Mouse (Mus musculus): ENCODE data around the gene Rora. TPM values are rescaled to one million over a fixed set of nuclear protein-coding genes. Genes with fewer than 3 reads are reported as not detected.

Gene Rora
- polyA plus RNA-seq, 1 experiment from 2014 or later = 12.3 TPM

GRCm38 (mm10) chr9:68654039-68654332, 400 bp downstream of the Rora start:
- H3K4me2 ChIP-seq (ENCODE audit: low read depth, low read length) = peak overlapping the region; percentile 90
- ATAC-seq (ENCODE audit: low read depth) (peak; percentile 31; the same call in 1 of the 2 replicates), DNase-seq (ENCODE audit: low spot score) (peak; percentile 27)
- H3K27me3 ChIP-seq (replicated peaks; ENCODE audit: control insufficient read depth, insufficient read depth, low read length) = no peaks in the 10 kb centered on the region
- no peaks in the 10 kb centered on the region for H3K9me3 ChIP-seq (ENCODE audit: control insufficient read depth, low read length)
- 0 out of 2 replicates have a peak, but pooled peaks cover 6% of the 10 kb centered on the region for H3K4me1 ChIP-seq (ENCODE audit: control insufficient read depth, insufficient read depth, low read length)
- peak overlapping the region; percentile 86 for H3K9ac ChIP-seq (ENCODE audit: low read depth, low read length)
- H3K4me3 ChIP-seq (ENCODE audit: low read depth, low read length) = peak overlapping the region; percentile 86
- 0% methylated on average over 7 of the region's 28 CpGs for WGBS
- H3K27ac ChIP-seq (replicated peaks; ENCODE audit: low read depth, low read length) = peak overlapping the region; percentile 95
- H3K36me3 ChIP-seq (ENCODE audit: control insufficient read depth, insufficient read depth, low read length) = no peaks in the 10 kb centered on the region

GRCm38 (mm10) chr9:68654333-68655017, 889 bp downstream of the Rora start:
- no peaks in the 10 kb centered on the region for H3K9me3 ChIP-seq (ENCODE audit: control insufficient read depth, low read length)
- peak; percentile 17; the same call in 1 of the 2 replicates for ATAC-seq (ENCODE audit: low read depth)
- peak overlapping the region; percentile 53; the same call in 1 of the 2 replicates for H3K27ac ChIP-seq (replicated peaks; ENCODE audit: low read depth, low read length)
- under 1% methylated on average over 40 of the region's 43 CpGs for WGBS
- peak overlapping the region; percentile 86 for H3K9ac ChIP-seq (ENCODE audit: low read depth, low read length)
- no peaks in the 10 kb centered on the region for H3K27me3 ChIP-seq (replicated peaks; ENCODE audit: control insufficient read depth, insufficient read depth, low read length)
- peak overlapping the region; percentile 90 for H3K4me2 ChIP-seq (ENCODE audit: low read depth, low read length)
- H3K4me1 ChIP-seq (ENCODE audit: control insufficient read depth, insufficient read depth, low read length) = 0 out of 2 replicates have a peak, but pooled peaks cover 6% of the 10 kb centered on the region
- DNase-seq (ENCODE audit: low spot score) = peak; percentile 41
- peak overlapping the region; percentile 86 for H3K4me3 ChIP-seq (ENCODE audit: low read depth, low read length)
- H3K36me3 ChIP-seq (ENCODE audit: control insufficient read depth, insufficient read depth, low read length) = no peaks in the 10 kb centered on the region

GRCm38 (mm10) chr9:68655018-68656005, 1.7 kb downstream of the Rora start:
- Histone ChIP-seq H3K27me3 (replicated peaks; ENCODE audit: control insufficient read depth, insufficient read depth, low read length) (no peaks in the 10 kb centered on the region), H3K9me3 (ENCODE audit: control insufficient read depth, low read length) (no peaks in the 10 kb centered on the region), H3K4me3 (ENCODE audit: low read depth, low read length) (peak overlapping the region; percentile 86), H3K9ac (ENCODE audit: low read depth, low read length) (peak overlapping the region; percentile 86), H3K27ac (replicated peaks; ENCODE audit: low read depth, low read length) (peak overlapping the region; percentile 53; the same call in 1 of the 2 replicates), H3K4me1 (ENCODE audit: control insufficient read depth, insufficient read depth, low read length) (0 out of 2 replicates have a peak, but pooled peaks cover 6% of the 10 kb centered on the region), H3K4me2 (ENCODE audit: low read depth, low read length) (peak overlapping the region; percentile 90), H3K36me3 (ENCODE audit: control insufficient read depth, insufficient read depth, low read length) (no peaks in the 10 kb centered on the region)
- WGBS = 3% methylated on average over 31 of the region's 31 CpGs
- DNase-seq (ENCODE audit: low spot score) (peak; percentile 77), ATAC-seq (ENCODE audit: low read depth) (peak; percentile 64)

GRCm38 (mm10) chr9:68656076-68656795, 2.6 kb downstream of the Rora start:
- Histone ChIP-seq H3K36me3 (ENCODE audit: control insufficient read depth, insufficient read depth, low read length) (no peaks in the 10 kb centered on the region), H3K4me3 (ENCODE audit: low read depth, low read length) (peak overlapping the region; percentile 86), H3K27ac (replicated peaks; ENCODE audit: low read depth, low read length) (no peak overlapping the region), H3K4me1 (ENCODE audit: control insufficient read depth, insufficient read depth, low read length) (0 out of 2 replicates have a peak, but pooled peaks cover 6% of the 10 kb centered on the region), H3K9me3 (ENCODE audit: control insufficient read depth, low read length) (no peaks in the 10 kb centered on the region), H3K27me3 (replicated peaks; ENCODE audit: control insufficient read depth, insufficient read depth, low read length) (no peaks in the 10 kb centered on the region), H3K4me2 (ENCODE audit: low read depth, low read length) (peak overlapping the region; percentile 90), H3K9ac (ENCODE audit: low read depth, low read length) (no peak overlapping the region)
- no peak for DNase-seq (ENCODE audit: low spot score)
- WGBS = 36% methylated on average over 5 of the region's 5 CpGs
- ATAC-seq (ENCODE audit: low read depth) = no peak

- Histone ChIP-seq H3K9me3 (ENCODE audit: control insufficient read depth, low read length) (no peaks in the 10 kb centered on the region), H3K4me3 (ENCODE audit: low read depth, low read length) (no peak overlapping the region), H3K9ac (ENCODE audit: low read depth, low read length) (no peak overlapping the region), H3K4me2 (ENCODE audit: low read depth, low read length) (no peak overlapping the region), H3K36me3 (ENCODE audit: control insufficient read depth, insufficient read depth, low read length) (no peaks in the 10 kb centered on the region), H3K4me1 (ENCODE audit: control insufficient read depth, insufficient read depth, low read length) (0 out of 2 replicates have a peak, but pooled peaks cover 6% of the 10 kb centered on the region), H3K27me3 (replicated peaks; ENCODE audit: control insufficient read depth, insufficient read depth, low read length) (no peaks in the 10 kb centered on the region), H3K27ac (replicated peaks; ENCODE audit: low read depth, low read length) (no peak overlapping the region)
- no peak for DNase-seq (ENCODE audit: low spot score)
- no peak for ATAC-seq (ENCODE audit: low read depth)
- WGBS = 39% methylated on average over 6 of the region's 6 CpGs
Observed at GRCm38 (mm10) chr9:68656796-68657130, 3.2 kb downstream of the Rora start.

GRCm38 (mm10) chr9:68670731-68671130, 17.1 kb downstream of the Rora start:
- H3K9me3 ChIP-seq (ENCODE audit: control insufficient read depth, low read length) = no peaks in the 10 kb centered on the region
- DNase-seq (ENCODE audit: low spot score) = no peak
- H3K4me3 ChIP-seq (ENCODE audit: low read depth, low read length) = no peak overlapping the region
- no peak for ATAC-seq (ENCODE audit: low read depth)
- no peak overlapping the region for H3K4me2 ChIP-seq (ENCODE audit: low read depth, low read length)
- no peak overlapping the region for H3K9ac ChIP-seq (ENCODE audit: low read depth, low read length)
- no peaks in the 10 kb centered on the region for H3K4me1 ChIP-seq (ENCODE audit: control insufficient read depth, insufficient read depth, low read length)
- no peak overlapping the region for H3K27ac ChIP-seq (replicated peaks; ENCODE audit: low read depth, low read length)
- H3K36me3 ChIP-seq (ENCODE audit: control insufficient read depth, insufficient read depth, low read length) = no peaks in the 10 kb centered on the region
- WGBS = 88% methylated on average over 3 of the region's 3 CpGs
- H3K27me3 ChIP-seq (replicated peaks; ENCODE audit: control insufficient read depth, insufficient read depth, low read length) = no peaks in the 10 kb centered on the region

GRCm38 (mm10) chr9:68672459-68672858, 18.9 kb downstream of the Rora start:
- H3K36me3 ChIP-seq (ENCODE audit: control insufficient read depth, insufficient read depth, low read length) = no peaks in the 10 kb centered on the region
- no peak for DNase-seq (ENCODE audit: low spot score)
- no peak for ATAC-seq (ENCODE audit: low read depth)
- WGBS = 32% methylated on average over 5 of the region's 5 CpGs
- H3K9ac ChIP-seq (ENCODE audit: low read depth, low read length) = no peak overlapping the region
- no peaks in the 10 kb centered on the region for H3K4me1 ChIP-seq (ENCODE audit: control insufficient read depth, insufficient read depth, low read length)
- no peak overlapping the region for H3K4me2 ChIP-seq (ENCODE audit: low read depth, low read length)
- H3K9me3 ChIP-seq (ENCODE audit: control insufficient read depth, low read length) = no peaks in the 10 kb centered on the region
- H3K27me3 ChIP-seq (replicated peaks; ENCODE audit: control insufficient read depth, insufficient read depth, low read length) = no peaks in the 10 kb centered on the region
- H3K27ac ChIP-seq (replicated peaks; ENCODE audit: low read depth, low read length) = no peak overlapping the region
- no peak overlapping the region for H3K4me3 ChIP-seq (ENCODE audit: low read depth, low read length)

GRCm38 (mm10) chr9:68673221-68673620, 19.6 kb downstream of the Rora start:
- no peak overlapping the region for H3K27ac ChIP-seq (replicated peaks; ENCODE audit: low read depth, low read length)
- H3K9ac ChIP-seq (ENCODE audit: low read depth, low read length) = no peak overlapping the region
- ATAC-seq (ENCODE audit: low read depth) = no peak
- no peak for DNase-seq (ENCODE audit: low spot score)
- no peaks in the 10 kb centered on the region for H3K27me3 ChIP-seq (replicated peaks; ENCODE audit: control insufficient read depth, insufficient read depth, low read length)
- H3K4me1 ChIP-seq (ENCODE audit: control insufficient read depth, insufficient read depth, low read length) = no peaks in the 10 kb centered on the region; the same call in 1 of the 2 replicates
- no peaks in the 10 kb centered on the region for H3K9me3 ChIP-seq (ENCODE audit: control insufficient read depth, low read length)
- 53% methylated on average over 1 of the region's 1 CpGs for WGBS
- H3K4me2 ChIP-seq (ENCODE audit: low read depth, low read length) = no peak overlapping the region
- no peak overlapping the region for H3K4me3 ChIP-seq (ENCODE audit: low read depth, low read length)
- no peaks in the 10 kb centered on the region for H3K36me3 ChIP-seq (ENCODE audit: control insufficient read depth, insufficient read depth, low read length)
